Mouse (Mus musculus): ENCODE results near the gene Prelid1. TPM values are rescaled to one million over a fixed set of nuclear protein-coding genes. Genes with fewer than 3 reads are reported as not detected.

Gene Prelid1
- polyA plus RNA-seq, 1 experiment from 2014 or later, result 508 TPM

DNA sequence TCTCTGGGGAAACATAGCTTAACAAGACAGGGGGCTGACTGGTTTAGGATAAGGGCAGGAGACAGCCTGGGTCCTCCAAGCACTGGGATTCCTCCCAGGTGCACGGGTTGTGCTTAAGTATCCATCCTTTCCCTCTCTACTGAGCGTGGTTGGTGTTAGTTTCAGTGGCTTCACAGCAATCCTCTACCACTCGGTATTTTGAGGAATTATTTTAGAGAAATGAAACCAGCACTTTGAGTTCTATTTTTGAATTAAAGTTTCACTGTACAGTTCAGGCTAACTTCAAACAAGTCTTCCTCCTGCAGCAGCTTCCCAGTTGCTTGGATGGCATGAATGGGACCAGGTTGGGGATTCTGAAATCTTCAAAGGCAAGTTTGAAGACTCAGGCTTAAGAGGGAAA, 1.9 kb upstream of the Prelid1 start:
- no peak for ATAC-seq (ENCODE audit: low FRiP score, low TSS enrichment)
- H3K9ac ChIP-seq (ENCODE audit: low read depth, low read length), result no peak overlapping the region
- H3K4me3 ChIP-seq (ENCODE audit: low read length), result no peak overlapping the region

GRCm38 (mm10) chr13:55321434-55322129, 1.3 kb downstream of the Prelid1 start, which contains the start of gene Rab24:
Gene Rab24 (minus strand): TSS chr13:55321946.
- Histone ChIP-seq H3K27ac (ENCODE audit: low read depth, low read length) (peak within 1 kb of the TSS; percentile 84), H3K36me3 (ENCODE audit: control insufficient read depth, insufficient read depth, low read length) (peaks cover 66% of the 10 kb centered on the region), H3K4me2 (replicated peaks; ENCODE audit: low read depth, low read length) (peak within 1 kb of the TSS; percentile 93), H3K9ac (ENCODE audit: low read depth, low read length) (peak within 1 kb of the TSS; percentile 86), H3K9me3 (ENCODE audit: control insufficient read depth, low read length) (no peaks in the 10 kb centered on the region), H3K4me3 (ENCODE audit: low read length) (peak within 1 kb of the TSS; percentile 74), H3K4me1 (ENCODE audit: control insufficient read depth, insufficient read depth, low read length) (peaks cover 20% of the 10 kb centered on the region; the same call in 1 of the 2 replicates), H3K27me3 (ENCODE audit: control insufficient read depth, insufficient read depth, low read length) (no peaks in the 10 kb centered on the region)
- under 1% methylated on average over 70 of the region's 73 CpGs for WGBS
- ATAC-seq (ENCODE audit: low FRiP score, low TSS enrichment), result peak; percentile 89

More for the DNA sequence above, 1.9 kb upstream of the Prelid1 start:
- peaks cover 17% of the 10 kb centered on the region; the same call in 1 of the 2 replicates for H3K4me1 ChIP-seq (ENCODE audit: control insufficient read depth, insufficient read depth, low read length)
- 79% methylated on average over 3 of the region's 3 CpGs for WGBS
- no peaks in the 10 kb centered on the region for H3K27me3 ChIP-seq (ENCODE audit: control insufficient read depth, insufficient read depth, low read length)
- H3K9me3 ChIP-seq (ENCODE audit: control insufficient read depth, low read length), result no peaks in the 10 kb centered on the region
- H3K4me2 ChIP-seq (replicated peaks; ENCODE audit: low read depth, low read length), result no peak overlapping the region
- no peak overlapping the region for H3K27ac ChIP-seq (ENCODE audit: low read depth, low read length)
- peaks cover 70% of the 10 kb centered on the region for H3K36me3 ChIP-seq (ENCODE audit: control insufficient read depth, insufficient read depth, low read length)

- Histone ChIP-seq H3K9me3 (ENCODE audit: control insufficient read depth, low read length) (no peaks in the 10 kb centered on the region), H3K4me2 (replicated peaks; ENCODE audit: low read depth, low read length) (peak overlapping the region; percentile 93), H3K27me3 (ENCODE audit: control insufficient read depth, insufficient read depth, low read length) (no peaks in the 10 kb centered on the region), H3K36me3 (ENCODE audit: control insufficient read depth, insufficient read depth, low read length) (peaks cover 60% of the 10 kb centered on the region), H3K4me3 (ENCODE audit: low read length) (peak overlapping the region; percentile 74), H3K4me1 (ENCODE audit: control insufficient read depth, insufficient read depth, low read length) (peaks cover 24% of the 10 kb centered on the region; the same call in 1 of the 2 replicates), H3K27ac (ENCODE audit: low read depth, low read length) (peak overlapping the region; percentile 84), H3K9ac (ENCODE audit: low read depth, low read length) (peak overlapping the region; percentile 86)
- WGBS, result under 1% methylated on average over 31 of the region's 31 CpGs
- peak; percentile 12; the same call in 1 of the 2 replicates for ATAC-seq (ENCODE audit: low FRiP score, low TSS enrichment)
These were observed 2.0 kb downstream of the Prelid1 start for GRCm38 (mm10) chr13:55322130-55322825.

DNA sequence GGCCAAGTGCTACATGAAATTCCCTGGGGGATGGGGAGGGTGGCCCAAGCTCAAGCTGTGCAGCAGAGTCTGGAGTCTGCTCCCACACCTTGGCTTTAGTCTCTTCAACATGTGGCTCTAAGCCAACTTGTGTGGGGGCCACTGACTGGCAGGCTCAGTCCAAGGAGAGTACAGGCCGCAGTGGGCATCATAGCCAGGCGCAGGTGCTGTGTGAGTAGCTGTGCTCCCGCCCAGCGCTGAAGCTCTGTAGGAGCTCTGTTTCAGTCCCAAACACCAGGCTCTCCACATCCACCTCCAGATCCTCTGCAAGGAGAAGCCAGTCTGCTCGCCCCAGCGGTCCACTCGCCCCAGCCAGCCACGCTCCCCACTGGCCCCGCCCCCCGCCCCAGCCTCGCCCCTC, 5.3 kb downstream of the Prelid1 start:
- Histone ChIP-seq H3K27me3 (ENCODE audit: control insufficient read depth, insufficient read depth, low read length) (no peaks in the 10 kb centered on the region), H3K9me3 (ENCODE audit: control insufficient read depth, low read length) (no peaks in the 10 kb centered on the region), H3K4me1 (ENCODE audit: control insufficient read depth, insufficient read depth, low read length) (peaks cover 31% of the 10 kb centered on the region), H3K36me3 (ENCODE audit: control insufficient read depth, insufficient read depth, low read length) (peaks cover 32% of the 10 kb centered on the region), H3K4me2 (replicated peaks; ENCODE audit: low read depth, low read length) (no peak overlapping the region), H3K4me3 (ENCODE audit: low read length) (no peak overlapping the region), H3K9ac (ENCODE audit: low read depth, low read length) (no peak overlapping the region), H3K27ac (ENCODE audit: low read depth, low read length) (no peak overlapping the region)
- WGBS, result 71% methylated on average over 11 of the region's 11 CpGs
- ATAC-seq (ENCODE audit: low FRiP score, low TSS enrichment), result no peak

DNA sequence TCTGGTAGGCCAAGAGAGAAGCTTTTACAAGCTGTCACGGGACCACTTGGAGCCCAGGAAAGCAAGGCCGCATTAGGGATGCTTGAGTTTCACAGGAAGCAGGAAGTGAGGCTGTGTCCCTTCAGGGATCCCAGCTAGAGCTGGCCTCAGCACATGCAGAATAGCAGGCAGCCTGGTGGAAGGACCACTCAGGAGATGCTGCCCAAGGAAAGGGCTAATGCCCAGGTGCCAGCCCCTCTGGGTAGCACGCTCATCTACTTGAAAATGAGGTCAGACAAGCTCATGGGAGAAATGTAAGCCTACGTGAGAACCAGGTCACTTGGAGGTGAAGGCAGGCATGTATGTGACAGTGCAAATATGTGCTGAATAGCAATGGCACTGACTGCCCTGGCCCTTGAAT, 6.9 kb downstream of the Prelid1 start:
- 51% methylated on average over 4 of the region's 4 CpGs for WGBS

DNA sequence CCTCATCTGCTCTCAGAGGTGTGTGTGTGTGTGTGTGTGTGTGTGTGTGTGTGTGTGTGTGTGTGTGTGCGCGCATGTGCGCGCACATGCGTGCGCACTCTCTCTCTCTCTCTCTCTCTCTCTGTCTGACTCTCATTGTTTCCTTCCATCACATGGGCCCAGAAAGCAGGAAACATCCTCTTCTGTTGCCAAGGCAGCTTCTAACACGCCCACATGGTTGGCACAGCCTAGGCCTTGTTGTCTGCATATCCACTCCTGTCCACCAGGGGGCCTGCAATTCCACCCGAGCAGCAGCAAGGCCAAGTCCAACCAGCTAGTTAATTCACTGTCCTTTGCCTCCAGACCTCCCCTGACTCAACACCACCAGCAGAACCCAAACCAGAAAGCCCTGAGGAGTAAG, 7.3 kb downstream of the Prelid1 start:
- Histone ChIP-seq H3K9ac (ENCODE audit: low read depth, low read length) (no peak overlapping the region), H3K27me3 (ENCODE audit: control insufficient read depth, insufficient read depth, low read length) (no peaks in the 10 kb centered on the region), H3K27ac (ENCODE audit: low read depth, low read length) (no peak overlapping the region), H3K4me3 (ENCODE audit: low read length) (peak overlapping the region; percentile 52; the same call in 1 of the 2 replicates), H3K36me3 (ENCODE audit: control insufficient read depth, insufficient read depth, low read length) (peaks cover 32% of the 10 kb centered on the region), H3K4me2 (replicated peaks; ENCODE audit: low read depth, low read length) (no peak overlapping the region; the same call in 1 of the 2 replicates), H3K4me1 (ENCODE audit: control insufficient read depth, insufficient read depth, low read length) (peaks cover 31% of the 10 kb centered on the region), H3K9me3 (ENCODE audit: control insufficient read depth, low read length) (no peaks in the 10 kb centered on the region)
- peak; percentile 3; the same call in 1 of the 2 replicates for ATAC-seq (ENCODE audit: low FRiP score, low TSS enrichment)
- 50% methylated on average over 8 of the region's 8 CpGs for WGBS

More for the DNA sequence above, 6.9 kb downstream of the Prelid1 start:
- H3K36me3 ChIP-seq (ENCODE audit: control insufficient read depth, insufficient read depth, low read length), result peaks cover 32% of the 10 kb centered on the region
- H3K4me1 ChIP-seq (ENCODE audit: control insufficient read depth, insufficient read depth, low read length), result peaks cover 31% of the 10 kb centered on the region
- H3K4me3 ChIP-seq (ENCODE audit: low read length), result no peak overlapping the region
- ATAC-seq (ENCODE audit: low FRiP score, low TSS enrichment), result no peak
- no peak overlapping the region for H3K4me2 ChIP-seq (replicated peaks; ENCODE audit: low read depth, low read length)
- no peak overlapping the region for H3K27ac ChIP-seq (ENCODE audit: low read depth, low read length)
- no peaks in the 10 kb centered on the region for H3K27me3 ChIP-seq (ENCODE audit: control insufficient read depth, insufficient read depth, low read length)
- no peak overlapping the region for H3K9ac ChIP-seq (ENCODE audit: low read depth, low read length)
- no peaks in the 10 kb centered on the region for H3K9me3 ChIP-seq (ENCODE audit: control insufficient read depth, low read length)

GRCm38 (mm10) chr13:55328171-55328570, 7.9 kb downstream of the Prelid1 start:
- Histone ChIP-seq H3K4me3 (ENCODE audit: low read length) (peak overlapping the region; percentile 52; the same call in 1 of the 2 replicates), H3K9me3 (ENCODE audit: control insufficient read depth, low read length) (no peaks in the 10 kb centered on the region), H3K36me3 (ENCODE audit: control insufficient read depth, insufficient read depth, low read length) (peaks cover 28% of the 10 kb centered on the region), H3K9ac (ENCODE audit: low read depth, low read length) (0 out of 2 replicates have a peak overlapping the region, but pooled peaks have one; percentile 58), H3K27me3 (ENCODE audit: control insufficient read depth, insufficient read depth, low read length) (no peaks in the 10 kb centered on the region), H3K27ac (ENCODE audit: low read depth, low read length) (no peak overlapping the region), H3K4me1 (ENCODE audit: control insufficient read depth, insufficient read depth, low read length) (peaks cover 25% of the 10 kb centered on the region), H3K4me2 (replicated peaks; ENCODE audit: low read depth, low read length) (peak overlapping the region; percentile 95)
- ATAC-seq (ENCODE audit: low FRiP score, low TSS enrichment), result no peak
- WGBS, result 87% methylated on average over 6 of the region's 6 CpGs

- 84% methylated on average over 4 of the region's 4 CpGs for WGBS
- Histone ChIP-seq H3K9me3 (ENCODE audit: control insufficient read depth, low read length) (no peaks in the 10 kb centered on the region), H3K27ac (ENCODE audit: low read depth, low read length) (no peak overlapping the region), H3K27me3 (ENCODE audit: control insufficient read depth, insufficient read depth, low read length) (no peaks in the 10 kb centered on the region), H3K4me3 (ENCODE audit: low read length) (peak overlapping the region; percentile 52; the same call in 1 of the 2 replicates), H3K4me1 (ENCODE audit: control insufficient read depth, insufficient read depth, low read length) (peaks cover 21% of the 10 kb centered on the region), H3K4me2 (replicated peaks; ENCODE audit: low read depth, low read length) (peak overlapping the region; percentile 95), H3K9ac (ENCODE audit: low read depth, low read length) (peak overlapping the region; percentile 58), H3K36me3 (ENCODE audit: control insufficient read depth, insufficient read depth, low read length) (peaks cover 24% of the 10 kb centered on the region)
- ATAC-seq (ENCODE audit: low FRiP score, low TSS enrichment), result no peak
These were observed 8.3 kb downstream of the Prelid1 start for GRCm38 (mm10) chr13:55328641-55329040.
